Mouse (Mus musculus) cerebellum, adult 2 months (tissue): ENCODE data around the gene Tnr.

Source experiments
- CTCF ChIP-seq: fragments of 200-500 bp; IDR thresholded peaks from 2 replicates; pipeline ENCODE4 v1.5.1; 2011; ENCODE audit warnings: low read depth, mild to moderate bottlenecking, control low read depth, low read length, moderate library complexity, borderline replicate concordance; ENCODE audit not compliant: insufficient read depth
- POLR2A ChIP-seq: fragments of 200-500 bp; IDR thresholded peaks from 2 replicates; pipeline ENCODE4 v1.6.1; 2011; ENCODE audit warnings: low read length, control low read depth, borderline replicate concordance; ENCODE audit not compliant: insufficient read depth

- TF ChIP-seq CTCF, result no peak
- no peak for TF ChIP-seq POLR2A
Measured at GRCm38 (mm10) chr1:159565129-159565528, 41.6 kb downstream of the Tnr start.
